Mouse (Mus musculus): ENCODE measurements at regions not wholly inside any gene's neighbourhood (a gene's known extent, or its start where the extent isn't known, plus 50 kb on each side); places are given as distances from the start of the nearest gene placed in this dataset.
"Not testable (repeated sequence)": the region's sequence is repeated elsewhere in the genome, so short reads cannot be mapped to it uniquely, and the experiment has no call there.

- DNase-seq (ENCODE audit: low read depth, low spot score) = no peak
These were observed 150.9 kb downstream of the Tpra1 start for GRCm38 (mm10) chr6:89052758-89053460.

- DNase-seq (ENCODE audit: low read depth, low spot score) = no peak
These were observed 152.0 kb downstream of the Tpra1 start for GRCm38 (mm10) chr6:89054060-89054459.

- DNase-seq (ENCODE audit: low read depth, low spot score) = no peak
These were observed 157.5 kb downstream of the Tpra1 start for GRCm38 (mm10) chr6:89059431-89059975.

GRCm38 (mm10) chr6:89064977-89065580 is 163.0 kb downstream of the Tpra1 start:
- no peak for DNase-seq (ENCODE audit: low read depth, low spot score)

- DNase-seq (ENCODE audit: low read depth, low spot score) = no peak
These were observed 164.5 kb downstream of the Tpra1 start for GRCm38 (mm10) chr6:89066588-89066987.

GRCm38 (mm10) chr6:89068286-89068685 is 166.2 kb downstream of the Tpra1 start:
- DNase-seq (ENCODE audit: low read depth, low spot score) = no peak

GRCm38 (mm10) chr6:89069108-89069507 is 167.1 kb downstream of the Tpra1 start:
- DNase-seq (ENCODE audit: low read depth, low spot score) = no peak

- no peak for DNase-seq (ENCODE audit: low read depth, low spot score)
These were observed 168.0 kb downstream of the Tpra1 start for GRCm38 (mm10) chr6:89070011-89070410.

GRCm38 (mm10) chr6:89071766-89072165 is 169.7 kb downstream of the Tpra1 start:
- DNase-seq (ENCODE audit: low read depth, low spot score) = no peak

- no peak for DNase-seq (ENCODE audit: low read depth, low spot score)
These were observed 170.5 kb downstream of the Tpra1 start for GRCm38 (mm10) chr6:89072569-89072968.

GRCm38 (mm10) chr6:89081624-89082300 is 179.7 kb downstream of the Tpra1 start:
- no peak for DNase-seq (ENCODE audit: low read depth, low spot score)

- no peak for DNase-seq (ENCODE audit: low read depth, low spot score)
These were observed 182.4 kb downstream of the Tpra1 start for GRCm38 (mm10) chr6:89084437-89084836.

- DNase-seq (ENCODE audit: low read depth, low spot score) = no peak
These were observed 183.1 kb downstream of the Tpra1 start for GRCm38 (mm10) chr6:89085151-89085550.

GRCm38 (mm10) chr6:89087620-89088019 is 185.6 kb downstream of the Tpra1 start:
- DNase-seq (ENCODE audit: low read depth, low spot score) = no peak

GRCm38 (mm10) chr6:89090096-89090495 is 188.0 kb downstream of the Tpra1 start:
- no peak for DNase-seq (ENCODE audit: low read depth, low spot score)

GRCm38 (mm10) chr6:89095911-89096310 is 193.9 kb downstream of the Tpra1 start:
- no peak for DNase-seq (ENCODE audit: low read depth, low spot score)

GRCm38 (mm10) chr6:89097531-89097930 is 195.5 kb downstream of the Tpra1 start:
- no peak for DNase-seq (ENCODE audit: low read depth, low spot score)

GRCm38 (mm10) chr6:89119241-89119640 is 217.2 kb downstream of the Tpra1 start:
- no peak for DNase-seq (ENCODE audit: low read depth, low spot score)

- DNase-seq (ENCODE audit: low read depth, low spot score) = no peak
These were observed 219.1 kb downstream of the Tpra1 start for GRCm38 (mm10) chr6:89121023-89121745.

GRCm38 (mm10) chr6:89121746-89122070 is 219.7 kb downstream of the Tpra1 start:
- no peak for DNase-seq (ENCODE audit: low read depth, low spot score)

- DNase-seq (ENCODE audit: low read depth, low spot score) = no peak
These were observed 223.9 kb downstream of the Tpra1 start for GRCm38 (mm10) chr6:89125916-89126315.

GRCm38 (mm10) chr6:89128141-89128540 is 226.1 kb downstream of the Tpra1 start:
- not testable (repeated sequence) for DNase-seq (ENCODE audit: low read depth, low spot score)
